In genomic region chr13:37512781-37513180, GRCm38 (mm10) we compare ENCODE assay signal across 17 mouse cellular contexts.
DNase-seq lines count a peak whose midpoint lies in the region; ATAC-seq and TF ChIP-seq lines count a peak whose summit lies in the region.
"Had no signal": no experiment of that assay in that cellular context is flagged by ENCODE, and none has a peak within 500 bp of the region (broad histone marks: within the 10 kb centered on the region; RNA-seq: fewer than 3 reads in every experiment).

No protein-coding gene starts in this region.

- no peak for TF ChIP-seq CTCF in kidney, postnatal 0 days (IDR thresholded peaks at IDR 0.05; ENCODE audit: low read depth)
- TF ChIP-seq CTCF in midbrain, postnatal 0 days (IDR thresholded peaks at IDR 0.05) = no peak

- WGBS in heart, embryonic 10.5 days = 71% methylated on average over 3 of the region's 3 CpGs
- WGBS in kidney, postnatal 0 days = 55% methylated on average over 3 of the region's 3 CpGs
- 76% methylated on average over 3 of the region's 3 CpGs for WGBS in midbrain, embryonic 13.5 days
- 84% methylated on average over 3 of the region's 3 CpGs for WGBS in midbrain, postnatal 0 days

- no peak overlapping the region for H3K9ac ChIP-seq in kidney, postnatal 0 days (ENCODE audit: low read depth, low read length)
- no peak overlapping the region for H3K9ac ChIP-seq in midbrain, embryonic 13.5 days (replicated peaks)
- H3K9ac ChIP-seq in midbrain, postnatal 0 days (replicated peaks; ENCODE audit: low read length, poor library complexity, severe bottlenecking) = no peak overlapping the region
- H3K9ac ChIP-seq: embryonic facial prominence, embryonic 15.5 days; forebrain, embryonic 13.5 days; hindbrain, embryonic 15.5 days; limb, embryonic 12.5 days; liver, embryonic 15.5 days had no signal

- no peak overlapping the region for H3K4me2 ChIP-seq in kidney, postnatal 0 days (ENCODE audit: low read length)
- no peak overlapping the region for H3K4me2 ChIP-seq in midbrain, embryonic 13.5 days (replicated peaks)
- no peak overlapping the region for H3K4me2 ChIP-seq in midbrain, postnatal 0 days (ENCODE audit: low read depth, low read length, poor library complexity, severe bottlenecking)
- H3K4me2 ChIP-seq: embryonic facial prominence, embryonic 15.5 days; forebrain, embryonic 13.5 days; hindbrain, embryonic 15.5 days; limb, embryonic 12.5 days; liver, embryonic 15.5 days had no signal

- no peak for DNase-seq in heart, embryonic 10.5 days (ENCODE audit: low spot score)
- DNase-seq in heart, postnatal 14 days = no peak
- DNase-seq in kidney, postnatal 0 days (ENCODE audit: low spot score) = no peak
- no peak for DNase-seq in kidney, postnatal 36 days
- no peak for DNase-seq in midbrain, postnatal 0 days (ENCODE audit: low spot score)
- no peak for DNase-seq in cerebellum, adult 9-10 months
- DNase-seq: cerebellum, adult 18-20 months; right cerebral cortex, adult 18-20 months; thymus, adult 18-20 months had no signal

- H3K4me1 ChIP-seq in heart, embryonic 10.5 days = peaks cover 39% of the 10 kb centered on the region
- H3K4me1 ChIP-seq in kidney, postnatal 0 days (replicated peaks; ENCODE audit: insufficient read depth, low read length) = peaks cover 24% of the 10 kb centered on the region
- H3K4me1 ChIP-seq in midbrain, embryonic 13.5 days (replicated peaks) = peaks cover 50% of the 10 kb centered on the region
- peaks cover 10% of the 10 kb centered on the region; the same call in 1 of the 2 replicates for H3K4me1 ChIP-seq in midbrain, postnatal 0 days (ENCODE audit: insufficient read depth, low read length)

- no peaks in the 10 kb centered on the region for H3K27me3 ChIP-seq in heart, embryonic 10.5 days (ENCODE audit: insufficient read depth, poor library complexity, severe bottlenecking)
- H3K27me3 ChIP-seq in kidney, postnatal 0 days (ENCODE audit: insufficient read depth, low read length) = no peaks in the 10 kb centered on the region
- peaks cover 29% of the 10 kb centered on the region for H3K27me3 ChIP-seq in midbrain, embryonic 13.5 days
- H3K27me3 ChIP-seq in midbrain, postnatal 0 days (ENCODE audit: insufficient read depth, low read length) = no peaks in the 10 kb centered on the region
- H3K27me3 ChIP-seq: embryonic facial prominence, embryonic 15.5 days; forebrain, embryonic 13.5 days; hindbrain, embryonic 15.5 days; limb, embryonic 12.5 days; liver, embryonic 15.5 days; megakaryocyte, embryonic 14.5 days had no signal

- no peak for ATAC-seq in kidney, postnatal 0 days (replicated peaks; ENCODE audit: low FRiP score, low read depth)
- no peak for ATAC-seq in midbrain, embryonic 13.5 days
- ATAC-seq in midbrain, postnatal 0 days (ENCODE audit: low FRiP score) = no peak
- ATAC-seq: forebrain, embryonic 13.5 days had no signal

- peak overlapping the region; percentile 42; the same call in 1 of the 2 replicates for H3K27ac ChIP-seq in heart, embryonic 10.5 days
- H3K27ac ChIP-seq in kidney, postnatal 0 days = 0 out of 2 replicates have a peak overlapping the region, but pooled peaks have one; percentile 25
- H3K27ac ChIP-seq in midbrain, embryonic 13.5 days = 0 out of 2 replicates have a peak overlapping the region, but pooled peaks have one; percentile 53
- H3K27ac ChIP-seq in midbrain, postnatal 0 days (ENCODE audit: low read depth, low read length) = no peak overlapping the region
- H3K27ac ChIP-seq: embryonic facial prominence, embryonic 15.5 days; forebrain, embryonic 13.5 days; hindbrain, embryonic 15.5 days; left cerebral cortex, adult 2 months; liver, embryonic 15.5 days had no signal

- no peak overlapping the region for H3K4me3 ChIP-seq in heart, embryonic 10.5 days
- H3K4me3 ChIP-seq in kidney, postnatal 0 days (replicated peaks; ENCODE audit: low read depth, low read length) = no peak overlapping the region
- H3K4me3 ChIP-seq in midbrain, embryonic 13.5 days (replicated peaks) = no peak overlapping the region
- H3K4me3 ChIP-seq in midbrain, postnatal 0 days (ENCODE audit: low read depth, low read length) = no peak overlapping the region
- H3K4me3 ChIP-seq: embryonic facial prominence, embryonic 15.5 days; forebrain, embryonic 13.5 days; hindbrain, embryonic 15.5 days; left cerebral cortex, adult 2 months; limb, embryonic 12.5 days; liver, embryonic 15.5 days; megakaryocyte, embryonic 14.5 days had no signal

- H3K9me3 ChIP-seq in heart, embryonic 10.5 days = no peaks in the 10 kb centered on the region
- no peaks in the 10 kb centered on the region for H3K9me3 ChIP-seq in kidney, postnatal 0 days (replicated peaks; ENCODE audit: low read length)
- H3K9me3 ChIP-seq in midbrain, embryonic 13.5 days = no peaks in the 10 kb centered on the region
- H3K9me3 ChIP-seq in midbrain, postnatal 0 days (ENCODE audit: low read length) = no peaks in the 10 kb centered on the region
- H3K9me3 ChIP-seq: embryonic facial prominence, embryonic 15.5 days; forebrain, embryonic 13.5 days; hindbrain, embryonic 15.5 days; limb, embryonic 12.5 days; liver, embryonic 15.5 days; megakaryocyte, embryonic 14.5 days had no signal

- intact Hi-C loops in heart, postnatal 14 days (cut with DNase I) = loop anchor here (5.0 kb wide), 1 partner anchor 35 kb away; no protein-coding TSS in a partner anchor

- H3K36me3 ChIP-seq in heart, embryonic 10.5 days = no peaks in the 10 kb centered on the region
- no peaks in the 10 kb centered on the region for H3K36me3 ChIP-seq in kidney, postnatal 0 days (ENCODE audit: insufficient read depth, low read length)
- H3K36me3 ChIP-seq in midbrain, embryonic 13.5 days = no peaks in the 10 kb centered on the region
- no peaks in the 10 kb centered on the region for H3K36me3 ChIP-seq in midbrain, postnatal 0 days (ENCODE audit: insufficient read depth, low read length)
- H3K36me3 ChIP-seq: embryonic facial prominence, embryonic 15.5 days; hindbrain, embryonic 15.5 days; limb, embryonic 12.5 days; liver, embryonic 15.5 days had no signal
